Mouse (Mus musculus) heart, embryonic 12.5 days (tissue): Measurements from ENCODE around the gene Gm6803. TPM values are rescaled to one million over a fixed set of nuclear protein-coding genes. Genes with fewer than 3 reads are reported as not detected.
"Not testable (repeated sequence)": the region's sequence is repeated elsewhere in the genome, so short reads cannot be mapped to it uniquely, and the experiment has no call there.

Source experiments
- ATAC-seq: fragments of 200-750 bp; cut with Nextera tagmentation; 2 replicates; pipeline ENCODE4 v1.8.0; 2017; ENCODE audit warnings: moderate TSS enrichment, moderate library complexity; ENCODE audit not compliant: insufficient number of reproducible peaks, low FRiP score
- H3K27ac ChIP-seq: fragments of 300-500 bp; sonication (generic); 2 replicates; pipeline ENCODE4 v1.5.1; 2016; ENCODE audit warnings: mild to moderate bottlenecking, moderate library complexity; ENCODE audit not compliant: poor library complexity, severe bottlenecking
- H3K27me3 ChIP-seq: fragments of 300-500 bp; sonication (generic); replicated peaks from 2 replicates; pipeline ENCODE4 v1.6.1; 2016; ENCODE audit warnings: mild to moderate bottlenecking, moderate library complexity
- H3K36me3 ChIP-seq: fragments of 300-500 bp; sonication (generic); 2 replicates; pipeline ENCODE4 v1.6.1; 2016; ENCODE audit warnings: mild to moderate bottlenecking, moderate library complexity
- H3K4me1 ChIP-seq: fragments of 300-500 bp; sonication (generic); replicated peaks from 2 replicates; pipeline ENCODE4 v1.6.1; 2016; ENCODE audit warnings: mild to moderate bottlenecking
- H3K4me2 ChIP-seq: fragments of 300-500 bp; sonication (generic); 2 replicates; pipeline ENCODE4 v1.6.1; 2016; ENCODE audit warnings: mild to moderate bottlenecking, moderate library complexity
- H3K4me3 ChIP-seq: fragments of 300-500 bp; sonication (generic); 2 replicates; pipeline ENCODE4 v1.5.1; 2016; ENCODE audit warnings: mild to moderate bottlenecking
- H3K9ac ChIP-seq: fragments of 300-500 bp; sonication (generic); 2 replicates; pipeline ENCODE4 v1.6.1; 2016; ENCODE audit warnings: mild to moderate bottlenecking, moderate library complexity
- H3K9me3 ChIP-seq: fragments of 300-500 bp; sonication (generic); replicated peaks from 2 replicates; pipeline ENCODE4 v1.6.1; 2016; ENCODE audit warnings: mild to moderate bottlenecking, moderate library complexity
- WGBS: fragments of 180-500 bp; shearing (Covaris S2); methylation state at CpG from one replicate; pipeline ENCODE4 v1.1.7; 2016; 5-methylcytosine and 5-hydroxymethylcytosine counted together
- polyA plus RNA-seq: library from polyadenylated mRNA; unstranded; fragments of >200 nt; fragmentation: Nextera tagmentation; extraction: Ambion mirVana; gene quantifications from 2 replicates; pipeline ENCODE4 v1.2.1, GENCODE M21; 2016

Gm6803 gene
- polyA plus RNA-seq: not detected in 2 replicates

- H3K4me3 ChIP-seq, H3K9ac ChIP-seq, H3K27ac ChIP-seq, H3K4me1 ChIP-seq, H3K36me3 ChIP-seq, H3K4me2 ChIP-seq, H3K27me3 ChIP-seq, ATAC-seq, H3K9me3 ChIP-seq: not testable (repeated sequence)
- 64% methylated on average over 2 of the region's 2 CpGs for WGBS
These were observed at the start of gene Gm6803 for GRCm38 (mm10) chr12:88018671-88019070. Gene Gm6803 (minus strand): TSS chr12:88018771.

GRCm38 (mm10) chr12:88045226-88045625 is 26.7 kb upstream of the Gm6803 start:
- not testable (repeated sequence) for H3K9ac ChIP-seq, H3K4me2 ChIP-seq, H3K4me3 ChIP-seq, ATAC-seq, H3K36me3 ChIP-seq, H3K4me1 ChIP-seq, H3K27ac ChIP-seq, H3K27me3 ChIP-seq
- 71% methylated on average over 1 of the region's 1 CpGs for WGBS
- H3K9me3 ChIP-seq: peaks cover 17% of the 10 kb centered on the region

- not testable (repeated sequence) for H3K9me3 ChIP-seq, H3K36me3 ChIP-seq, H3K4me2 ChIP-seq, H3K4me1 ChIP-seq, H3K27ac ChIP-seq, H3K4me3 ChIP-seq, ATAC-seq, H3K9ac ChIP-seq, H3K27me3 ChIP-seq
- 77% methylated on average over 1 of the region's 1 CpGs for WGBS
These were observed 21.1 kb upstream of the Gm6803 start for GRCm38 (mm10) chr12:88039703-88040102.

- H3K4me2 ChIP-seq, ATAC-seq, H3K4me3 ChIP-seq, H3K36me3 ChIP-seq, H3K27me3 ChIP-seq, H3K4me1 ChIP-seq, H3K27ac ChIP-seq, H3K9ac ChIP-seq: not testable (repeated sequence)
- peaks cover 10% of the 10 kb centered on the region; the same call in 1 of the 2 replicates for H3K9me3 ChIP-seq
These were observed 20.5 kb upstream of the Gm6803 start for GRCm38 (mm10) chr12:88039062-88039461.

GRCm38 (mm10) chr12:88032250-88032649 is 13.7 kb upstream of the Gm6803 start:
- not testable (repeated sequence) for H3K4me3 ChIP-seq, ATAC-seq, H3K9ac ChIP-seq, H3K27ac ChIP-seq, H3K36me3 ChIP-seq, H3K27me3 ChIP-seq, H3K4me1 ChIP-seq, H3K4me2 ChIP-seq
- H3K9me3 ChIP-seq: peaks cover 21% of the 10 kb centered on the region; the same call in 1 of the 2 replicates
- WGBS: 86% methylated on average over 5 of the region's 5 CpGs

GRCm38 (mm10) chr12:88026704-88027103 is 8.1 kb upstream of the Gm6803 start, which contains the start of gene Gm2056:
Gene Gm2056 (plus strand): TSS chr12:88027004.
- WGBS: 73% methylated on average over 1 of the region's 1 CpGs
- H3K4me1 ChIP-seq, H3K27me3 ChIP-seq, H3K36me3 ChIP-seq, H3K4me3 ChIP-seq, H3K9ac ChIP-seq, H3K27ac ChIP-seq, H3K4me2 ChIP-seq, ATAC-seq: not testable (repeated sequence)
- 0 out of 2 replicates have a peak, but pooled peaks cover 10% of the 10 kb centered on the region for H3K9me3 ChIP-seq

GRCm38 (mm10) chr12:88011548-88011947 is 7.0 kb downstream of the Gm6803 start, which contains the start of gene Gm2075:
Gene Gm2075 (plus strand): TSS chr12:88011848.
- H3K9ac ChIP-seq, H3K9me3 ChIP-seq, H3K4me1 ChIP-seq, H3K4me2 ChIP-seq, H3K4me3 ChIP-seq, ATAC-seq, H3K27ac ChIP-seq, H3K36me3 ChIP-seq, H3K27me3 ChIP-seq: not testable (repeated sequence)
- no CpG with 5 or more reads among the region's 1 CpGs for WGBS

- 62% methylated on average over 3 of the region's 3 CpGs for WGBS
- H3K36me3 ChIP-seq, H3K27ac ChIP-seq, ATAC-seq, H3K9ac ChIP-seq, H3K9me3 ChIP-seq, H3K4me2 ChIP-seq, H3K27me3 ChIP-seq, H3K4me3 ChIP-seq, H3K4me1 ChIP-seq: not testable (repeated sequence)
These were observed 14.5 kb downstream of the Gm6803 start for GRCm38 (mm10) chr12:88004118-88004517.

GRCm38 (mm10) chr12:87984000-87984399 is 34.6 kb downstream of the Gm6803 start:
- H3K4me2 ChIP-seq, H3K9ac ChIP-seq, H3K36me3 ChIP-seq, H3K4me3 ChIP-seq, ATAC-seq, H3K4me1 ChIP-seq, H3K27me3 ChIP-seq, H3K9me3 ChIP-seq, H3K27ac ChIP-seq: not testable (repeated sequence)

Other genes with a start within 250 kb of the Gm6803 start
- not detected in 2 replicates for gene Gm21319, start 243.0 kb downstream of the Gm6803 start, polyA plus RNA-seq
- not detected in 2 replicates for gene Gm21936, start 223.3 kb downstream of the Gm6803 start, polyA plus RNA-seq
- gene BB287469, start 202.2 kb downstream of the Gm6803 start, polyA plus RNA-seq: not detected in 2 replicates
- gene Gm2001, start 176.4 kb downstream of the Gm6803 start, polyA plus RNA-seq: not detected in 2 replicates
- gene Gm2016, start 144.7 kb downstream of the Gm6803 start, polyA plus RNA-seq: not detected in 2 replicates
- not detected in 2 replicates for gene Gm2022, start 123.4 kb downstream of the Gm6803 start, polyA plus RNA-seq
- gene Gm2035, start 98.9 kb downstream of the Gm6803 start, polyA plus RNA-seq: not detected in 2 replicates
- not detected in 2 replicates for gene Gm2042, start 64.7 kb downstream of the Gm6803 start, polyA plus RNA-seq
- gene Gm2075, start 6.9 kb downstream of the Gm6803 start, polyA plus RNA-seq: not detected in 2 replicates
- gene Gm2056, start 8.2 kb upstream of the Gm6803 start, polyA plus RNA-seq: not detected in 2 replicates
- gene Gm16368, start 64.9 kb upstream of the Gm6803 start, polyA plus RNA-seq: not detected in 2 replicates
- gene Gm10436, start 163.3 kb upstream of the Gm6803 start, polyA plus RNA-seq: not detected in 2 replicates
- not detected in 2 replicates for gene Gm8332, start 231.3 kb upstream of the Gm6803 start, polyA plus RNA-seq